Mouse (Mus musculus) retina, adult 2 months (tissue): ENCODE data around the gene Pdrg1.

Experiments used
- DNase-seq: peaks from one replicate; pipeline ENCODE4 v3.0.0-alpha.2; 2012; ENCODE audit warnings: low read depth, low spot score

The Pdrg1 gene

DNA sequence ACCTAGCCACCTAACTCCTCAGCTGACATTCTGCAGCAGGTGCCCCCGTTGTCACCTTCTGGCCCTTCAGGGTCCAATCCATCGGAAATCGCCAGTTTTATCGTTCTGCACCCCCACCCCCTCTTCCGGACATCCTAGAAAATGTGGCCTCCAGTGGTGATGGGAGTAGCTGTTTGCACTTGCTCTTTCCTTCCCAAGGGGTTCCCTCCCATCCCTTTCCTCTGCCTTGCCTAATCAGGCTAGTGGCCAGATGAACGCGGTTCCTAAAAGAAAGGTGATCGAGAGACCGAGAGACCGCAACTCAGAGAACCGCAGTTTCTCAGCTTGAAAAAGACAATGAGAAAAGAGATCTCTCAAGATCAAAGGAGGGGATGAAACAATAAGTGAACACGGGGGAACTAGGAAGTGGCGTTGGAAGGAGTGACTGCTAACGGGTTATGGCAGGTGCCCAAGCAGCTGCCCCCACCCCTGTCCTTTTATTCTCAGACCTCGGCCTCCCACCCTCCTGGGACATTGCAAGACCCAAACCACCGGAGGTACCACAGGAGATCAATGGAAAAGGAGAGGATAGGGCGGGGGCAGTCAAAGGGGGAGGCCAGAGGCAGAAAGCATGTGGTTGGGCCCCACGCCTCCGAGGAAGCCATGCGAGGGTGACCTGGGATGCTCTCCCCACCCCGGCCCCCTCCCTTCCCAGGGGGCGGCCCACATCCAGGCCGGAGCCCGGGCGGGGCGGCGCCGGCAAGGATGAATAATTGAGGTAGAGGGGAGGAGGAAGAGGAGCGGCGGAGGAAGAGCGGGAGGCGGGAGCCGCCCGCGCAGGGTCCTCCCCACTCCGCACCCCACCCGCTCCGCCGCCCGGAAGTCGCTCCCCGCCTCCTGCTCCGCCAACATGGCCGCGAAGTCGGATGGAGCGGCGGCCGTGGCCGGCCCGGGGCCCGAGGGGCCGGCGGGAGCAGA, 16.2 kb upstream of the Pdrg1 start, which contains the start of gene Xkr7:
Gene Xkr7 (plus strand): TSS at position 727 of the 957 bp plus-strand sequence.
- no peak for DNase-seq

DNA sequence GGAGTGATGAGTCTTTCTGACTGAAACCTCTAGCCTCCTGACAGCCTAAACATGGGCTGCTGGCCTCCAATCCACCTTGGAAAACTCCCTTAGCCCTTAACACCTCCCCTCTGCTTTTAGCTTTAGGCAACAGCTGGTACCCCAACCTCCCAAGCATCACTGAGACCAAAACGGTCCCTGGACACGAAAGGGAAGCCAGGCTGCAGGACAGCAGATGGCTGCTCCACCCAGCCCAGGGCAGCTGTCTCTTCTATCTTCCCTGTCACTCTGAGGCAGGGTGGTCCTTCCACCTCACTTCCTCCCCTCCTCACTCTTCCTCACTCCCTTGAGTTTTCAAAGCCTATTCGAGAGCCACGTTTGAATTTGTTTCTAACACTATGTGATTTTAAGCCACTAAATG, 15.2 kb upstream of the Pdrg1 start:
- DNase-seq: no peak

DNA sequence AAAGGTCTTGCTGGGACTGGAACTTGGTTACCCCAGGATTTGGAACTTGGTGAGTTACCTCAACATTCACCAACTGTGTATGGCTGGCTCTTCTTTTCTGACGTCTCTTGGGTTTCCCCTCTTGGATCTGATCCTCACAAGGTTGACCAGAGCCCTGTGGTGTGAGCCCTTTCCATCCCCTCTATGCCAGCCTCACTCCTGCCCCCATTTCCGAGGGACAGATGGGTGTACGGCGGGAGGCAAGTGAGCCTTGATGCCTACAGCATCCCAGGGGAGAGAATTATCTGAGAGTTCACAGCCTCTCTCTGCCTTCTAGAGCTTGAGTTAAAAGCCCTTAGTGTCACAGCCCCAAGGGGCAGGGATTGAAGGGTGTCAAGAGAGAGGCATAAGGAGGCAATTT, 12.3 kb upstream of the Pdrg1 start:
- DNase-seq: no peak

- DNase-seq: no peak
Measured at GRCm38 (mm10) chr2:153026052-153026451, 10.8 kb upstream of the Pdrg1 start.

GRCm38 (mm10) chr2:153022855-153023254, 7.6 kb upstream of the Pdrg1 start:
- DNase-seq: no peak

GRCm38 (mm10) chr2:153021163-153021562, 5.9 kb upstream of the Pdrg1 start:
- DNase-seq: no peak

GRCm38 (mm10) chr2:153019355-153019754, 4.1 kb upstream of the Pdrg1 start:
- DNase-seq: no peak

GRCm38 (mm10) chr2:153016786-153017185, 1.6 kb upstream of the Pdrg1 start:
- DNase-seq: no peak

- no peak for DNase-seq
Measured at GRCm38 (mm10) chr2:153015804-153016203, 577 bp upstream of the Pdrg1 start.

GRCm38 (mm10) chr2:153013724-153014515, 1.3 kb downstream of the Pdrg1 start:
- DNase-seq: no peak

DNA sequence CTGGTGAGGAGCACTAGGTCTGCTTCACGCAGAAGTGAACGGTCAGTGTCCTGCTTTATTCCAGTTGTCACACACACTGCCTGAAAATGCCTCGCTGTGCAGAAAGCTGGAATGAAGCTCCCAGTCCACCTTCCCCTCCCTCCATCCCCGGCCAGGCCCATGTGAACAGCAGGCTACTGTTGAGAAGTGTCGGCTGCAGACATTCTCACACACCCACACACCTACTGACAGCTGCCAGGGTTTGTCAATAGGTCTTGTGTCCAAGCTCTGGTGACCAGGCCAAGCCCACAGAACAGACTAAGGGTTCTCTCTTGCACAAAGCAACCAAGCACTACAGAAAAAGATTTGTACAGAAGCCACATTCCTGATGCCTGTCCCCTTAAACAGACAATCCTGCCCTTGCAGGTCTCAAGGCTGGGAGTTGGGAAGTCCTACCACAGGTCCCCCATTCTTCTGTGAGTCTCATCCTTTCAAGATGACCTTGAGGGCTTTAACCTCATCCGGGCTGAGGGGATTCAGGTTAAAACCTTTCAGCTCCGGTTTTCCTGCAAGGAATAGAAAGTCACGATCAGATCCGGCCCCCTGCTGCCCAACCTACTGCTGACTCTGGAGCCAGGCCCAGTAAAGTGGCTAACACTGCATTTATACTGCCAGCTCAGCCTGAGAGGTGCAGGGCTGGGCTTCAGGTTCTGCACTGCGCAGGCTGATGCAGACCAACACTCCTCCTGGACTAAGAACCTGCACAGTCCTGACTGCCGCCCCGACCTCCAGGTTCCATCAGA, 5.8 kb downstream of the Pdrg1 start:
- DNase-seq: no peak

DNA sequence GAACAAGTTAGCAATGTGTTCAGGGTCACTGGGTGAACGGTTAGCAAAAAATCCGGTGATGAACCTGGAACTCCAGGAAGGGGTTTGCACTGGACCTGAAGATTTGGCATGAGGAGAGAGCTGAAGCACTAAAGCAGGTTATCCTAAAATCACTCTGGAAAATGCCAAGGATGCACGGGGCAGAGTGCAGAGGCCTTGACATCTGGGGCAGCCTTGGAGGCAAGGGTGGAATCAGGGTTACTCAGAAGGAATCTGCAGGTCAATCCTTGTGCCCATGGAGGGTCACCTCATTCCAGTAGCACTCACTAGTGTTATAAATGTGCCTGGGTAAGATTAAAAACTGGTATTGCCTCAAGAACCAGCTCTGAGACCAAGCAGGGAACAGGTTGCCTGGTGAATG, 9.2 kb downstream of the Pdrg1 start:
- DNase-seq: no peak

- DNase-seq: no peak
Measured at GRCm38 (mm10) chr2:153003681-153004338, 11.4 kb downstream of the Pdrg1 start.

DNA sequence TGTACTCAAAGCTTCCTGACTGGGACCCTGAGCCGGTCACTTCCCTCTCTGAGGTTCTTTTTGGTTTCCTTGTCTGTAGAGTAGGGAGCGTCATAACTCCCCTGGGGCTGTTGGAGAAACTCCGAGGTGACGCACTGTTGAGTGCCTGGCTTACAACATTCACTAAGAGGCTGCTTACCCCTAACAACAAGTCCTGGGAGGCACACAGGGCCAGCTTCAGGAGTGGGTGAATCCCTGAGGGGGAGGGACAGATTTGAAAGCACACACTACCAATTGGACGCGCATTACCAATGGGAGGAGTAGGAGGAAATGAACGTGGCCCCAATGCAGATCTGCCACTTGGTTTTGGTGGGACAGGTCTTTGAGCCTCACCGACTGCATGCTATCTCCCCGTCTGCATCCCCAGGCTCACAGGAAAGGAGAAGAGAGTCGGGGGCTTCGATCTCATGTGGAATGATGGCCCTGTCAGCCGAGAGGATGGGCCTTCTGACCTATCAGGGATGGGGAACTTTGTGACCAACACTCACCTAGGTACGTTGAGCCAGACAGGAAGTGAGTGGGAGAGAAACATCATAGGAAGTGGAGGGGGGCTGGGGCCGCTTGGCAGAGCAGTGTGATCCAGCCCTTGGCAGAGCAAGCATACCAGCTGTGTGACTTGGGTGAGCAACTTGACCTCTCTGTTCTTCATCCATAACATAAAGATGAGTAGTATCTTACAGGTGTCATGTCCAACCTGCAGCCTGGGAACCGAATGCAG, 12.6 kb downstream of the Pdrg1 start:
- no peak for DNase-seq

- DNase-seq: no peak
Measured at GRCm38 (mm10) chr2:152997046-152997445, 18.2 kb downstream of the Pdrg1 start.

GRCm38 (mm10) chr2:152991529-152991928, 23.7 kb downstream of the Pdrg1 start:
- no peak for DNase-seq

DNA sequence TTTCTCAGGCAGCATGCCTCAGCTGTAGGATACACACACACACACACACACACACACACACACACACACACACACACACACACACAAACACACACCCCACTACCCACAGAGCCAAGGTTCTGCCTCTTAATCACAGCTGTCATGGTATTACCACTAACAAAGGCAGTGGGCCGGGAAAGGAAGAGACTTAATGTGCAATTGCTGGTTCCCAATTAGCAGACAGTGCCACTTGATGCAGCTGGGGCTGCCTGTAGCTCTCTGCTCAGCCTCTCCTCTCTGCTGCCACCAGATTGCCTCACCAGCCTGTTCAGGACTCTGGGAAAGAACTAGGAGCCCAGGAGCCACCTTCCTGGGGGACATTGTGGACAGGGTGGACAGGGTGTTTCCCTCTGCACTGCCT, 29.6 kb downstream of the Pdrg1 start:
- DNase-seq: no peak

DNA sequence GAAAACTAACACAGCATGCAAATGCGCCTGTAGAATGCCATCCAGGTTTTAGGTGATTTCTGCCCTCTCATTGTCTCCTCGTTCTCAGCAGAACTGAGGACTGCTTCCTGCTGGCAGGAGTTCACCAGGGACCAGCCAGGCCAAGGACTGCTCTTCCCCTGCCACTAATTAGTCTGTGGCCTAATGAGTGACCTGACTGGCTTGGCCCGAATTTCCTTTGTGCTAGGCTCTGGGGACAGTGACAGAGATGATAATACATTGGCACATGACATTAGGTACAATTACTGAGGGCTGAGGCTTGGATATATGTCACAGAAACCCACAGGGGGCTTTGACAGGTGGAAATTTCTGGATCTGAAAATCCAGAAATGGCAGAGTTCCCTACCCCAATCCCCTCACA, 38.2 kb downstream of the Pdrg1 start:
- no peak for DNase-seq

DNA sequence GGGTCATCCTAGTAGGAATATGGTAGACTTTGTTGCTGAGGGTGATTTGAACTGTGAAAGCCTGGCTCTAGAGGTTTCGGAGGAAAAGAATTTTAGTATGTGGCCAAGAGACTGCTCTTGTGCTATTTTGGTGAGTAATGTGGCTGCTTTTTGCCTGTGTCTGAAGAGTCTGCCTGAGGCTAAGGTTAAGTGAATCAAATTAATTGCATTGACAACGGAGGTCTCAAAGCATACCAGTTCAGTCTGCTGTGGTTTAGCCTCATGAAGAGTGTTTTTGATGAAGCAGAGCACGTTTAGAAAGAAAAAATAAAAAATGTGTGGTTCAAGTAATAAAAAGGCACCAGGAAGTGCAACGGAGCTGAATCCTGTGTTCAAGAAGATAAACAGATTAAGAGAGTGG, 49.7 kb downstream of the Pdrg1 start:
- DNase-seq: no peak

DNA sequence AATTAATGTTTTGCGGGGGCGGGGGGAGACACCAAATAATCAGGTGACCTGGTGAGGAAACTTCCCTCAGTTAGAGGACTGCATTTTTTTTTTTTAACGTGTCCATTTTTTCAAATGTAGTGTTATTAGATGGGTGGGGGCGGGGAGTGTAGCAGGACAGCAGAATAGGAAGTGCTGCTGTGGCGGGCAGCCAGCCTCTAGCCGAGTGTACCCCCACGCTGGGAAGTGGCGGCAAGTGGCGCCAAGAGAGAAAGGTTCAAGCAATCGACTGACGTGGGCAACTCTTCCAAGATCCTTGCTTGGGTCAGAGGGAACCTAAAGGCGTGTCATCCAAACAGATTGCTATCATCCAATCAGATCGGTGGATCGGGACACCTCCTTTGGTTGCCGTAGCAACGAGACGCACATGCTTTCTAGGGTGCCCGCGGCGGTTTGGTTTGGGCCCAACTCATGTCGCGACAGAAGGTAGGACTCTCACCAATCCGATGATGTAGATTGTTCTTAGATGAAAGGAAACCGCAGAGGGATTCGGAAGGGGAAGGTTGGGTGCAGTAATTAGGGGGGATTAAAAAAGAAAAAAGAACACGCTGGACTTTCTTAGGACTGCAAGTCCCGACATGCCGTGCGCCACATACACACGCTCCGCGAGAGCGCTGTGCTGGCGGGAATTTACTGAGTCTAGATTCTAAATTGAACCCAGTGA, 53.0 kb downstream of the Pdrg1 start, which contains the start of gene Ttll9:
Gene Ttll9 (plus strand): TSS at position 395 of the 703 bp plus-strand sequence.
- no peak for DNase-seq
